Mouse (Mus musculus): ENCODE data around the gene B4galt2. TPM values are rescaled to one million over a fixed set of nuclear protein-coding genes. Genes with fewer than 3 reads are reported as not detected.

B4galt2 gene
- polyA plus RNA-seq, 1 experiment from 2014 or later = 44.3 TPM

- Histone ChIP-seq H3K36me3 (peaks cover 94% of the 10 kb centered on the region), H3K9ac (no peak overlapping the region), H3K27ac (no peak overlapping the region), H3K4me2 (replicated peaks) (no peak overlapping the region), H3K4me1 (no peaks in the 10 kb centered on the region), H3K4me3 (no peak overlapping the region), H3K9me3 (replicated peaks) (no peaks in the 10 kb centered on the region), H3K27me3 (no peaks in the 10 kb centered on the region)
- ATAC-seq (ENCODE audit: low FRiP score) = no peak
- WGBS = 85% methylated on average over 3 of the region's 3 CpGs
Measured at GRCm38 (mm10) chr4:117898111-117898510, 14.8 kb upstream of the B4galt2 start.

GRCm38 (mm10) chr4:117896031-117896430, 12.7 kb upstream of the B4galt2 start:
- H3K27ac ChIP-seq = no peak overlapping the region
- H3K9me3 ChIP-seq (replicated peaks) = no peaks in the 10 kb centered on the region
- 93% methylated on average over 6 of the region's 6 CpGs for WGBS
- peaks cover 74% of the 10 kb centered on the region for H3K36me3 ChIP-seq
- peaks cover 8% of the 10 kb centered on the region for H3K4me1 ChIP-seq
- no peak for ATAC-seq (ENCODE audit: low FRiP score)
- no peak overlapping the region for H3K9ac ChIP-seq
- no peak overlapping the region for H3K4me3 ChIP-seq
- H3K27me3 ChIP-seq = no peaks in the 10 kb centered on the region
- no peak overlapping the region for H3K4me2 ChIP-seq (replicated peaks)

- Histone ChIP-seq H3K4me2 (replicated peaks) (no peak overlapping the region), H3K9me3 (replicated peaks) (no peaks in the 10 kb centered on the region), H3K27ac (no peak overlapping the region), H3K4me3 (no peak overlapping the region), H3K27me3 (no peaks in the 10 kb centered on the region), H3K36me3 (peaks cover 67% of the 10 kb centered on the region), H3K4me1 (peaks cover 11% of the 10 kb centered on the region), H3K9ac (no peak overlapping the region)
- ATAC-seq (ENCODE audit: low FRiP score) = no peak
- 82% methylated on average over 7 of the region's 7 CpGs for WGBS
Measured at GRCm38 (mm10) chr4:117895339-117895738, 12.1 kb upstream of the B4galt2 start.

GRCm38 (mm10) chr4:117894601-117895000, 11.3 kb upstream of the B4galt2 start:
- Histone ChIP-seq H3K27me3 (no peaks in the 10 kb centered on the region), H3K9me3 (replicated peaks) (no peaks in the 10 kb centered on the region), H3K4me2 (replicated peaks) (no peak overlapping the region), H3K27ac (no peak overlapping the region), H3K9ac (no peak overlapping the region), H3K36me3 (peaks cover 66% of the 10 kb centered on the region), H3K4me3 (no peak overlapping the region), H3K4me1 (peaks cover 11% of the 10 kb centered on the region)
- 91% methylated on average over 8 of the region's 8 CpGs for WGBS
- ATAC-seq (ENCODE audit: low FRiP score) = no peak

- H3K27ac ChIP-seq = no peak overlapping the region
- H3K27me3 ChIP-seq = no peaks in the 10 kb centered on the region
- H3K36me3 ChIP-seq = peaks cover 61% of the 10 kb centered on the region
- WGBS = 24% methylated on average over 9 of the region's 9 CpGs
- H3K4me1 ChIP-seq = peaks cover 11% of the 10 kb centered on the region
- no peak for ATAC-seq (ENCODE audit: low FRiP score)
- H3K4me3 ChIP-seq = no peak overlapping the region
- no peaks in the 10 kb centered on the region for H3K9me3 ChIP-seq (replicated peaks)
- no peak overlapping the region for H3K9ac ChIP-seq
- H3K4me2 ChIP-seq (replicated peaks) = no peak overlapping the region
Measured at GRCm38 (mm10) chr4:117893376-117893775, 10.1 kb upstream of the B4galt2 start.

GRCm38 (mm10) chr4:117891738-117892161, 8.5 kb upstream of the B4galt2 start, which contains the start of gene Dph2:
Dph2 (minus strand) TSS chr4:117892032.
- Histone ChIP-seq H3K4me1 (peaks cover 14% of the 10 kb centered on the region), H3K4me2 (replicated peaks) (peak within 1 kb of the TSS; percentile 78), H3K27me3 (no peaks in the 10 kb centered on the region), H3K36me3 (peaks cover 45% of the 10 kb centered on the region), H3K9me3 (replicated peaks) (no peaks in the 10 kb centered on the region), H3K27ac (no peak within 1 kb of the TSS), H3K4me3 (peak within 1 kb of the TSS; percentile 59), H3K9ac (peak within 1 kb of the TSS; percentile 55)
- WGBS = under 1% methylated on average over 21 of the region's 21 CpGs
- ATAC-seq (ENCODE audit: low FRiP score) = peak; percentile 84

- no peak overlapping the region for H3K27ac ChIP-seq
- WGBS = 72% methylated on average over 8 of the region's 8 CpGs
- H3K4me1 ChIP-seq = peaks cover 24% of the 10 kb centered on the region
- no peak overlapping the region for H3K9ac ChIP-seq
- H3K9me3 ChIP-seq (replicated peaks) = no peaks in the 10 kb centered on the region
- no peak for ATAC-seq (ENCODE audit: low FRiP score)
- no peaks in the 10 kb centered on the region for H3K27me3 ChIP-seq
- H3K36me3 ChIP-seq = peaks cover 37% of the 10 kb centered on the region
- H3K4me2 ChIP-seq (replicated peaks) = peak overlapping the region; percentile 78
- H3K4me3 ChIP-seq = peak overlapping the region; percentile 59
Measured at GRCm38 (mm10) chr4:117890750-117891149, 7.5 kb upstream of the B4galt2 start.

GRCm38 (mm10) chr4:117890031-117890430, 6.7 kb upstream of the B4galt2 start:
- Histone ChIP-seq H3K9ac (no peak overlapping the region), H3K27me3 (no peaks in the 10 kb centered on the region), H3K27ac (no peak overlapping the region), H3K36me3 (peaks cover 37% of the 10 kb centered on the region), H3K4me3 (no peak overlapping the region), H3K4me1 (peaks cover 26% of the 10 kb centered on the region), H3K4me2 (replicated peaks) (no peak overlapping the region), H3K9me3 (replicated peaks) (no peaks in the 10 kb centered on the region)
- WGBS = 93% methylated on average over 14 of the region's 14 CpGs
- no peak for ATAC-seq (ENCODE audit: low FRiP score)

- peaks cover 30% of the 10 kb centered on the region for H3K4me1 ChIP-seq
- H3K27ac ChIP-seq = no peak overlapping the region
- ATAC-seq (ENCODE audit: low FRiP score) = no peak
- H3K4me2 ChIP-seq (replicated peaks) = no peak overlapping the region
- WGBS = 93% methylated on average over 15 of the region's 15 CpGs
- H3K9ac ChIP-seq = no peak overlapping the region
- peaks cover 37% of the 10 kb centered on the region for H3K36me3 ChIP-seq
- H3K27me3 ChIP-seq = no peaks in the 10 kb centered on the region
- H3K4me3 ChIP-seq = no peak overlapping the region
- H3K9me3 ChIP-seq (replicated peaks) = no peaks in the 10 kb centered on the region
Measured at GRCm38 (mm10) chr4:117889471-117889870, 6.2 kb upstream of the B4galt2 start.

GRCm38 (mm10) chr4:117887920-117888319, 4.6 kb upstream of the B4galt2 start:
- H3K4me3 ChIP-seq = peak overlapping the region; percentile 92; the same call in 1 of the 2 replicates
- 0 out of 2 replicates have a peak overlapping the region, but pooled peaks have one; percentile 15 for H3K9ac ChIP-seq
- H3K4me2 ChIP-seq (replicated peaks) = peak overlapping the region; percentile 93
- no peak overlapping the region for H3K27ac ChIP-seq
- 72% methylated on average over 2 of the region's 2 CpGs for WGBS
- ATAC-seq (ENCODE audit: low FRiP score) = no peak
- H3K36me3 ChIP-seq = peaks cover 35% of the 10 kb centered on the region
- H3K27me3 ChIP-seq = no peaks in the 10 kb centered on the region
- peaks cover 40% of the 10 kb centered on the region for H3K4me1 ChIP-seq
- H3K9me3 ChIP-seq (replicated peaks) = no peaks in the 10 kb centered on the region

- Histone ChIP-seq H3K4me3 (peak within 1 kb of the TSS; percentile 92), H3K27me3 (no peaks in the 10 kb centered on the region), H3K4me2 (replicated peaks) (peak within 1 kb of the TSS; percentile 93), H3K9ac (peak within 1 kb of the TSS; percentile 95), H3K36me3 (peaks cover 35% of the 10 kb centered on the region), H3K4me1 (peaks cover 44% of the 10 kb centered on the region), H3K9me3 (replicated peaks) (no peaks in the 10 kb centered on the region), H3K27ac (peak within 1 kb of the TSS; percentile 60; the same call in 1 of the 2 replicates)
- WGBS = 0% methylated on average over 37 of the region's 37 CpGs
- ATAC-seq (ENCODE audit: low FRiP score) = peak; percentile 81
Measured at GRCm38 (mm10) chr4:117887133-117887532, 3.8 kb upstream of the B4galt2 start, which contains the start of gene Atp6v0b. Atp6v0b (minus strand) TSS chr4:117887333.

- Histone ChIP-seq H3K9ac (peak overlapping the region; percentile 95), H3K27ac (peak overlapping the region; percentile 60; the same call in 1 of the 2 replicates), H3K9me3 (replicated peaks) (no peaks in the 10 kb centered on the region), H3K4me2 (replicated peaks) (peak overlapping the region; percentile 93), H3K4me3 (peak overlapping the region; percentile 92), H3K27me3 (no peaks in the 10 kb centered on the region), H3K4me1 (peaks cover 47% of the 10 kb centered on the region), H3K36me3 (peaks cover 35% of the 10 kb centered on the region)
- 3% methylated on average over 24 of the region's 24 CpGs for WGBS
- 0 out of 2 replicates have a peak, but pooled peaks have one; percentile 3 for ATAC-seq (ENCODE audit: low FRiP score)
Measured at GRCm38 (mm10) chr4:117886644-117887043, 3.4 kb upstream of the B4galt2 start.

- peak overlapping the region; percentile 95 for H3K9ac ChIP-seq
- peak overlapping the region; percentile 93 for H3K4me2 ChIP-seq (replicated peaks)
- H3K36me3 ChIP-seq = peaks cover 37% of the 10 kb centered on the region
- peaks cover 49% of the 10 kb centered on the region for H3K4me1 ChIP-seq
- WGBS = 88% methylated on average over 9 of the region's 9 CpGs
- no peaks in the 10 kb centered on the region for H3K9me3 ChIP-seq (replicated peaks)
- no peaks in the 10 kb centered on the region for H3K27me3 ChIP-seq
- H3K27ac ChIP-seq = no peak overlapping the region
- peak overlapping the region; percentile 92 for H3K4me3 ChIP-seq
- no peak for ATAC-seq (ENCODE audit: low FRiP score)
Measured at GRCm38 (mm10) chr4:117885994-117886393, 2.7 kb upstream of the B4galt2 start.
